Mouse (Mus musculus): Measurements from ENCODE around the gene Hsd17b11. TPM values are rescaled to one million over a fixed set of nuclear protein-coding genes. Genes with fewer than 3 reads are reported as not detected.

Gene Hsd17b11
- polyA plus RNA-seq, 1 experiment from 2014 or later, result 2.9 TPM

DNA sequence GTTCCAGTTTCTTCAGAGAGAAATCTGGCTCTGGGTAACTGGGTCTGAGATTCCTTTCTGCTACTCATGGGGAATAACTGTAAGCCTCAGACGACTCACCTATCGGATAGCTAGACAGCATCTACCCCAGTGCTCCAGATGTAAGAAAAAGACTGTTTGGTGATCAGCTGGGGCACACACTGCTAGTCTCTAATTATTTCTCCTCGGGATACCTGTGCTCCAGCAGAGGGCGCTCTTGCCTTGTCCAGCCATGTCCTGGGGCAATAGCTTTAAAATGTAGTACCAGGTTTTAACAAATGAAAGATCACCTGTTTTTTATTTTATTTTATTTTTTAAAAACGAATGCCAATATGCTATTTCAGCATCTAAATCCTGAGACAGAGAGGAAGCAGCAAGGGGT lies 22.0 kb downstream of the Hsd17b11 start:
- H3K36me3 ChIP-seq (ENCODE audit: control insufficient read depth, insufficient read depth, low read length), result no peaks in the 10 kb centered on the region
- no peak overlapping the region for H3K4me2 ChIP-seq (ENCODE audit: low read length)
- no peak overlapping the region for H3K9ac ChIP-seq (ENCODE audit: low read depth, low read length)
- 7% methylated on average over 5 of the region's 5 CpGs for WGBS
- no peaks in the 10 kb centered on the region for H3K4me1 ChIP-seq (ENCODE audit: control insufficient read depth, insufficient read depth, low read depth, low read length)
- H3K9me3 ChIP-seq (ENCODE audit: control insufficient read depth, low read length), result no peaks in the 10 kb centered on the region
- no peak overlapping the region for H3K4me3 ChIP-seq (ENCODE audit: low read length)
- H3K27me3 ChIP-seq (replicated peaks; ENCODE audit: control insufficient read depth, insufficient read depth, low read length), result no peaks in the 10 kb centered on the region
- ATAC-seq, result peak; percentile 30; the same call in 1 of the 2 replicates
- H3K27ac ChIP-seq (ENCODE audit: low read depth, low read length), result no peak overlapping the region

DNA sequence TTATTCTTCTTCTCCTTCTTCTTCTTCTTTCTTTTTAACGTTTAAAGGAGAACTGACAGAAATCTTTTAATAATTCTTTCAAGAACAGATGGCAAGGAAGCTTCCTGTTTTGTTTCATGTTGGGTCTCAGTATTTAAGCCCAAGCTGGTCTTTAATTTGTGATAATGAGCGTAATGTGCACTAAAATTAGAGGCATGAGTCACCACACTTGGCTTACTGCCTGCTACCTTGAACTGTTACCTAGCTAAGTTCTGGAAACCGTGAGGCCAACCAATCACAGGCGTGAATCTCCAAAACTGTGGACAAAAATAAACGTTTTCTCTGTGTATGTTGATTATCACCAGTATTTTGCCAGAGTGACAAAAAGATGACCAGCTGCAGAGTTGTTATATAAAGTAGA lies 23.0 kb downstream of the Hsd17b11 start:
- no peak overlapping the region for H3K4me3 ChIP-seq (ENCODE audit: low read length)
- H3K4me2 ChIP-seq (ENCODE audit: low read length), result no peak overlapping the region
- no peaks in the 10 kb centered on the region for H3K27me3 ChIP-seq (replicated peaks; ENCODE audit: control insufficient read depth, insufficient read depth, low read length)
- H3K36me3 ChIP-seq (ENCODE audit: control insufficient read depth, insufficient read depth, low read length), result no peaks in the 10 kb centered on the region
- no peak overlapping the region for H3K27ac ChIP-seq (ENCODE audit: low read depth, low read length)
- H3K9me3 ChIP-seq (ENCODE audit: control insufficient read depth, low read length), result no peaks in the 10 kb centered on the region
- ATAC-seq, result no peak
- 76% methylated on average over 5 of the region's 5 CpGs for WGBS
- no peaks in the 10 kb centered on the region for H3K4me1 ChIP-seq (ENCODE audit: control insufficient read depth, insufficient read depth, low read depth, low read length)
- H3K9ac ChIP-seq (ENCODE audit: low read depth, low read length), result no peak overlapping the region

DNA sequence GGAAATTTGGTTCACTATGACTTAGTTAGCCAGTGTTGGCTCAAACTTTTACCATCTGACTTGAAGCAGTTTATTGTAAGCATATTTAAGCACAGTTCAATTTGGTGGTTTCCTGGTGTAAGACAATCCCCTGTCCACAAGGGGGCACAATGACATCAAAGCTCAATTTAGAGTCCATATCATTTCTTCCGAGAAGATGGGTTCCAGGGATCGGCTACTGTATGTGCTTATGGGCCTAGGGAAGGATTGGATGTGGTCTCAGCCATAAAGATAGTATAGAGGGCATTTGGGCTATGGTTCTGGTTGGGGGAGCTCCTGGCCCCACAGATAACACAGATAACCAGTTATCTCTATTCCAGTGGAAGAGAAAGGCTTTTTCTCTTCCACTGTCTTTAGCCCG lies 26.5 kb downstream of the Hsd17b11 start:
- H3K36me3 ChIP-seq (ENCODE audit: control insufficient read depth, insufficient read depth, low read length), result no peaks in the 10 kb centered on the region
- ATAC-seq, result no peak
- H3K9me3 ChIP-seq (ENCODE audit: control insufficient read depth, low read length), result no peaks in the 10 kb centered on the region
- no peaks in the 10 kb centered on the region for H3K4me1 ChIP-seq (ENCODE audit: control insufficient read depth, insufficient read depth, low read depth, low read length)
- H3K27ac ChIP-seq (ENCODE audit: low read depth, low read length), result no peak overlapping the region
- no peak overlapping the region for H3K4me3 ChIP-seq (ENCODE audit: low read length)
- H3K9ac ChIP-seq (ENCODE audit: low read depth, low read length), result no peak overlapping the region
- no peaks in the 10 kb centered on the region for H3K27me3 ChIP-seq (replicated peaks; ENCODE audit: control insufficient read depth, insufficient read depth, low read length)
- H3K4me2 ChIP-seq (ENCODE audit: low read length), result no peak overlapping the region
- 75% methylated on average over 3 of the region's 3 CpGs for WGBS

DNA sequence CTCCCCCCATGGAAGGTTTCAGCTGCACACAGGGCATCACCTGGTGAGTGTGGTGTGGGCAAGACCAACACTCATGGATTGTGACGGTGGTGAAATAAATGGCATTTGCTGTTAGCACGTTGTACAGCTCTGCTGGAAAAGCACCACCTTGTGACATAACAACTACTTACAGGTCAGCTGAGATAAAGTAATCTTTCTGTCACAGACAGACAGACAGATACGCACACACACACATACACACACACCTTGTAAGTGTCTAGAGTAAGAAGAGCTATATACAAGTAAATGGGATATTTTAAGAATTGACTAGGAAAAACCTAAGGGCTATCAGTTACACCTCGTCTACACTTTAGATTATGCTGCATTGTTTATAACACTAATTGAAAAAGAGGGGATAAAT lies 27.1 kb downstream of the Hsd17b11 start:
- Histone ChIP-seq H3K4me3 (ENCODE audit: low read length) (no peak overlapping the region), H3K4me1 (ENCODE audit: control insufficient read depth, insufficient read depth, low read depth, low read length) (no peaks in the 10 kb centered on the region), H3K36me3 (ENCODE audit: control insufficient read depth, insufficient read depth, low read length) (no peaks in the 10 kb centered on the region), H3K9ac (ENCODE audit: low read depth, low read length) (no peak overlapping the region), H3K9me3 (ENCODE audit: control insufficient read depth, low read length) (no peaks in the 10 kb centered on the region), H3K27ac (ENCODE audit: low read depth, low read length) (no peak overlapping the region), H3K4me2 (ENCODE audit: low read length) (no peak overlapping the region), H3K27me3 (replicated peaks; ENCODE audit: control insufficient read depth, insufficient read depth, low read length) (no peaks in the 10 kb centered on the region)
- no peak for ATAC-seq
- WGBS, result 86% methylated on average over 4 of the region's 4 CpGs

DNA sequence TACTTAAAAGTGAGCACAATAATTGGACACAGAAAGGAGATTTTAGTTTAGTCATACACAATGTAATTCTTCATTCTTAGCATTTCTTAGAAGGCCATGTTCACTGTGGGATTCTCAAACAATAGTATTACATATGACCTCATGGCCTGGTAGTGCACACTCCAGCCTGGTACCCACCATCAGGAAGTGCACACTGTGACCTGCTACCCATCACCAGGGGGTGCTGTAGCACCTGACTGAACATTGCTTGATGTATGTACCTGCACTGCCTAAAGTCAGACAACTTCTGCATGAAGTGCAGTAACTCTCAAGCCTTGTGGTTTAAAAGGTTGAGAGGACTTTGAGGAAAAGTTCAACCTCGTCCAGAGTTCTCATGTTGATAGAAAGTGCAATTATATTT lies 28.1 kb downstream of the Hsd17b11 start:
- no peak overlapping the region for H3K9ac ChIP-seq (ENCODE audit: low read depth, low read length)
- H3K4me3 ChIP-seq (ENCODE audit: low read length), result no peak overlapping the region
- H3K27me3 ChIP-seq (replicated peaks; ENCODE audit: control insufficient read depth, insufficient read depth, low read length), result no peaks in the 10 kb centered on the region
- no peak for ATAC-seq
- no peak overlapping the region for H3K4me2 ChIP-seq (ENCODE audit: low read length)
- H3K27ac ChIP-seq (ENCODE audit: low read depth, low read length), result no peak overlapping the region
- no peaks in the 10 kb centered on the region for H3K4me1 ChIP-seq (ENCODE audit: control insufficient read depth, insufficient read depth, low read depth, low read length)
- 86% methylated on average over 1 of the region's 1 CpGs for WGBS
- H3K36me3 ChIP-seq (ENCODE audit: control insufficient read depth, insufficient read depth, low read length), result no peaks in the 10 kb centered on the region
- H3K9me3 ChIP-seq (ENCODE audit: control insufficient read depth, low read length), result no peaks in the 10 kb centered on the region

DNA sequence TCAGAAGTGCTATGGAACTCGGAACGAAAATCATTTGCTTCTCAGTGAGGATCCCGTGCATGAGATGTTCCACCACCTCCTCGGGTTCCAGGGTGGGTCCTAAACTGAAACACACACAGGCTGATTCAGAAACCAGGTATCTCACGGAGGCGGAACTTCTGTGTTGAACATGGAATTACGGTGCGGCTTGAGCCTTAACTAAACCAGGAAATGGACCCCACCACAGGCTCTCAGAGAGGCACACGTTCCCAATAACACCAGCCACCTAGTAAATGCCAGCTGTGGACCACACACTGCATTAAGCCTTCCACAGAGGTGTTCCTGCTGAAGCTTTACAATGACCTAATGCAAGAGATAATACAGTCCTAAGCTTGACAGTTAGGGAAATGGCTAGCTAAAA lies 28.9 kb downstream of the Hsd17b11 start:
- no peak overlapping the region for H3K4me2 ChIP-seq (ENCODE audit: low read length)
- ATAC-seq, result no peak
- H3K36me3 ChIP-seq (ENCODE audit: control insufficient read depth, insufficient read depth, low read length), result no peaks in the 10 kb centered on the region
- H3K27me3 ChIP-seq (replicated peaks; ENCODE audit: control insufficient read depth, insufficient read depth, low read length), result no peaks in the 10 kb centered on the region
- H3K9ac ChIP-seq (ENCODE audit: low read depth, low read length), result no peak overlapping the region
- no peak overlapping the region for H3K27ac ChIP-seq (ENCODE audit: low read depth, low read length)
- no peaks in the 10 kb centered on the region for H3K4me1 ChIP-seq (ENCODE audit: control insufficient read depth, insufficient read depth, low read depth, low read length)
- no peak overlapping the region for H3K4me3 ChIP-seq (ENCODE audit: low read length)
- 94% methylated on average over 9 of the region's 9 CpGs for WGBS
- H3K9me3 ChIP-seq (ENCODE audit: control insufficient read depth, low read length), result no peaks in the 10 kb centered on the region

DNA sequence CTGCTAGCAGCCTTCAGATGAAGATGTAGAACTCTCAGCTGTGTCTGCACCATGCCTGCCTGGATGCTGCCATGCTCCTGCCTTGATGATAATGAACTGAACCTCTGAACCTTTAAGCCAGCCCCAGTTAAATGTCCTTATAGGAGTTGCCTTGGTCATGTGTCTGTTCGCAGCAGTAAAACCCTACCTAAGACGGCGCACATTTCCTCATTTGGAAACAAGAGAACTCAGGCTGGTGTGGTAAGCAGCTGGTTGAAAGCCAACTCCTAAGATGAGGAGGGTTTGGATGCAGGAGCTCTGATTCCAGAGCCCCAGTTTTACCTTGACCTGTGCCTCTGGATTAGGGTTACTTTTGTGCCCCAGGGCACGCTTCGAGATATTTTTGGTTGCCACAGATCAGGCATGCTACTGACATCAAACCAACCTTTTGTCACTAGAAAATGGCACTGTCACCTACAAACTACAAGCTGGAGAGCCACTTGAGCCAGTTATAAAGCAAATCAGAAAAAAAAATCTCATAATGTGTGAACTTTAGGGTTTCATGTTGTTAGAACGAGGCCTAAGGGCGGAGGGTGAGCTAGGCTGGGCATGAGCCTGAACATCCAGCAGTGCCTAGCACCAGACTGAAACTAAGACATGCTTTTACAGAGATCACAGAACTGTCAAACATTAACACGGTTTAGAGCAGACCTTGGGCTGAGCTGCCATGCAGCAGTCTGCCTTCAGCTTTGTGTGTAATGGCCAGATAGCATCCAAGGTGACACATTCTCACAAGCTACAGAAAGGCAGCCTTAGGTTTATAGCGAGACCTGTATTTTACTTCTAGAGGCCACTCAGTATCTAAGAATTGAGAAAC lies 40.8 kb downstream of the Hsd17b11 start:
- Histone ChIP-seq H3K4me3 (ENCODE audit: low read length) (no peak overlapping the region), H3K9ac (ENCODE audit: low read depth, low read length) (no peak overlapping the region), H3K36me3 (ENCODE audit: control insufficient read depth, insufficient read depth, low read length) (no peaks in the 10 kb centered on the region), H3K9me3 (ENCODE audit: control insufficient read depth, low read length) (no peaks in the 10 kb centered on the region), H3K27me3 (replicated peaks; ENCODE audit: control insufficient read depth, insufficient read depth, low read length) (no peaks in the 10 kb centered on the region), H3K27ac (ENCODE audit: low read depth, low read length) (no peak overlapping the region), H3K4me2 (ENCODE audit: low read length) (no peak overlapping the region), H3K4me1 (ENCODE audit: control insufficient read depth, insufficient read depth, low read depth, low read length) (no peaks in the 10 kb centered on the region)
- ATAC-seq, result no peak
- WGBS, result 88% methylated on average over 9 of the region's 9 CpGs

DNA sequence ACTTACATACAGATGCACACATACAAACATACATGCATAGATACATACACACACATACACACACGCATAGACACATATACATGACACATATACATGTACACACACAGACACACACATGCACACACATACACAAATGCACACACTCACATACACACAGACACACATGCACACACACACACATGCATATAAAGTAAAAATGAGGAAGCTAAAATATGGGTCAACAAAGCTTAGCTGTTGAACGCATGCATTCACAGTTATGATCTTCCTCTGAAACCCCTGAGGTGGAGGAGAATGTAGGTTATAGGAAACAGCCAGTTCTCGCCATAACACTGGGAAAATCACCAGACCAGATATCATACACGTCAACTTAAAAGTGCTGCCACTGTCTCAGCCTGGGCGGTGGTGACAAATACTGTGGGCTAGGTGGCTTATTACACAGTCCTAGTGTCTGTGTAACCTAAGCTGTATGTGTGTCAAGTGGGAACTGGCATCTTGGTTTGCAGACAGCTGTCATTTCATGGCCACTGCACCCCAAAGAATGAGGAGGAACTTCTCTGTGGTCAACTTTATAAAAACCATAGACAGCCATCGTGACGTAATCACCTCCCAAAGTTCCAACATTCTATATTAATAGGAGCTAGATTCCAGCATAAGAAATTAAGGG lies 43.7 kb downstream of the Hsd17b11 start:
- Histone ChIP-seq H3K36me3 (ENCODE audit: control insufficient read depth, insufficient read depth, low read length) (no peaks in the 10 kb centered on the region), H3K27ac (ENCODE audit: low read depth, low read length) (no peak overlapping the region), H3K4me1 (ENCODE audit: control insufficient read depth, insufficient read depth, low read depth, low read length) (no peaks in the 10 kb centered on the region), H3K9me3 (ENCODE audit: control insufficient read depth, low read length) (no peaks in the 10 kb centered on the region), H3K27me3 (replicated peaks; ENCODE audit: control insufficient read depth, insufficient read depth, low read length) (no peaks in the 10 kb centered on the region), H3K4me2 (ENCODE audit: low read length) (no peak overlapping the region), H3K9ac (ENCODE audit: low read depth, low read length) (no peak overlapping the region), H3K4me3 (ENCODE audit: low read length) (no peak overlapping the region)
- WGBS, result 94% methylated on average over 7 of the region's 7 CpGs
- ATAC-seq, result no peak

DNA sequence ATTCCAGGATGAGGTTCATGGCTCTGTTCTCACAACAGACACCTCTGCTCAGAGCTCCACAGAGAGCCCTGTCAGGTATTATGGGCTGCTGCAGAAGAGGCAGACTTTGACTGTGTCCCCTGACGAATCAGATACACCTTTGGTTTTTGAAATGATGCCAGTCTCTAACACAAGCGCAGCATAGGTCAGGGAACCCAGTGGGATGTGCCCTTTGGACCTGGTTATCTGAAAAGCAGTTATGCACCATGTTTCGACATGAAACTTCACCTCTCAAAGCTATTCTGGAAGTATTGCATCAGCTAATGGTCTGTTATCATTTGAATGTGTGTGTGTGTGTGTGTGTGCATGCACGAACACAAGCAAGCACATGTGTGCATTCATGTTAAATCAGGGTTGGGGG lies 44.4 kb downstream of the Hsd17b11 start, which contains the start of gene Hsd17b13:
Hsd17b13 (minus strand) TSS at position 114 of the 400 bp plus-strand sequence.
- ATAC-seq, result no peak
- no peaks in the 10 kb centered on the region for H3K9me3 ChIP-seq (ENCODE audit: control insufficient read depth, low read length)
- H3K4me2 ChIP-seq (ENCODE audit: low read length), result no peak within 1 kb of the TSS
- H3K4me3 ChIP-seq (ENCODE audit: low read length), result no peak within 1 kb of the TSS
- WGBS, result 91% methylated on average over 4 of the region's 4 CpGs
- H3K9ac ChIP-seq (ENCODE audit: low read depth, low read length), result no peak within 1 kb of the TSS
- H3K27ac ChIP-seq (ENCODE audit: low read depth, low read length), result no peak within 1 kb of the TSS
- H3K36me3 ChIP-seq (ENCODE audit: control insufficient read depth, insufficient read depth, low read length), result no peaks in the 10 kb centered on the region
- no peaks in the 10 kb centered on the region for H3K27me3 ChIP-seq (replicated peaks; ENCODE audit: control insufficient read depth, insufficient read depth, low read length)
- H3K4me1 ChIP-seq (ENCODE audit: control insufficient read depth, insufficient read depth, low read depth, low read length), result no peaks in the 10 kb centered on the region

All from hindbrain, embryonic 16.5 days (tissue).